Mouse (Mus musculus): Measurements from ENCODE around the gene Scgb1b30.
A peak's percentile ranks its signal among the peaks of the same experiment; 100 is the strongest.
"Not testable (repeated sequence)": the region's sequence is repeated elsewhere in the genome, so short reads cannot be mapped to it uniquely, and the experiment has no call there.

Scgb1b30 gene

DNA sequence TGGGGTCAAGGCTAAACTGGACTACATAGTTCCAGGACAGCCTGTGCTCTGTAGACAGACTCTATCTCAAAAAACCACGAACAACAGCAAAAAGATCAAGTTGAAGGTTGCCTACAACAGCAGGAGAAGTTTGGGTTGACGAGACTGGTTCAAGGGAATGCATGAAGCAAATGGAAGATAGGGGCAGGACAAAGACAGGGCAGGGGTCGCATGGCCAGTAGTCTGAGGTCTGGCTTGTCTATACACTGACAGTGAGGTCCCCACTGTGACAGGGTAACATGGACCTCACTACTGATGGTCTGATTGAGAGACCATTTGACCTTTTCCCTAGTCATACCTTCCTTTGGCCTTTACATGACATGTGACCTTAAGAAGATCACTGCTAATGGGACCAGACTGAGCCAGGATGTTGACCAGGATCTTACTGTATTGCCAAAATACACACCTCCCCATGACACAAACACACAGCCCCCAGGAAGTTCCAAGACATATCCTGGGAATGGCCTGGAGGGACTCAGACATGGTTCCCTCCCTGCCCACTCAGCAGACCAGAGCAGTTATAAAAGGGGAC is at the start of gene Scgb1b30:
Gene Scgb1b30, plus strand, starts transcription at position 521 of the 571 bp plus-strand sequence.
- no peak for DNase-seq

DNA sequence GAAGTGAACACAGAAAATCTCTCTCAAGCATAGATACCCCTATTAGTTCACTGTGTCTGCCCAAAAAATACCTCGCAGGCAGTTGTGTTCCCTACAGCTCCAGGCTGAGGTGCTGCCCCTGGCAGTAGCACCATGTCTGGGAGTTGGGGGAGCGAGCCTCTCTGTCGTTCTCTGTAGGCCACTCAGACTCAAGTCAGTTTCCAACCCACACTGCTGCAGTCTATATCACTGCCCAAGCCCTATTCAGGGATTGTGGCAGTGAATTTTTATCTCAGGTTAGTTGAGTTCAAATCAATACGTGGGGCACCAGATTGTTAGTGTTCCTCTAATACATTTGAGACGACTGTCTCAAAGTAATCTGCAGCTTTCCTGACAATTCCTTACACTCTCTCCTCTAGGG is 27.1 kb upstream of the Scgb1b30 start:
- DNase-seq: not testable (repeated sequence)

DNA sequence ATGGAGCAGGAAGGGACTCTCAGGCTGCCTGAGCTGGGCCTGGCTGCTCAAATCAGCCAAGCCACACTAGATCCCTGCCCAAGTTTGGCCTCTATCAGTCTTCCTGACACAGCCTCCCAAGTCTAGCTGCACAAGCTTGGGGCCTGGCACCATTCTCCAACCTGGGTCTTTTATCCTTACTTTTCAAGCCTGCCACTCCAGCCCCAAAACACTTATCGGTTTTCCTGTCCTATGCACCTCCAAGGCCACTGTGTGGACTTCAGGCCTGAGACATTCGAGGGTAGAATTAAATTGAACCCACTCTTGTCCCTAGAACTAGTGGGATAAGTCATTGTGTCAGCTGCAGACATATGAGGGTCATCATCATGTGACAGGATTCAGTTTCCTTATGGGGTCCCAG is 4.8 kb downstream of the Scgb1b30 start:
- no peak for DNase-seq

DNA sequence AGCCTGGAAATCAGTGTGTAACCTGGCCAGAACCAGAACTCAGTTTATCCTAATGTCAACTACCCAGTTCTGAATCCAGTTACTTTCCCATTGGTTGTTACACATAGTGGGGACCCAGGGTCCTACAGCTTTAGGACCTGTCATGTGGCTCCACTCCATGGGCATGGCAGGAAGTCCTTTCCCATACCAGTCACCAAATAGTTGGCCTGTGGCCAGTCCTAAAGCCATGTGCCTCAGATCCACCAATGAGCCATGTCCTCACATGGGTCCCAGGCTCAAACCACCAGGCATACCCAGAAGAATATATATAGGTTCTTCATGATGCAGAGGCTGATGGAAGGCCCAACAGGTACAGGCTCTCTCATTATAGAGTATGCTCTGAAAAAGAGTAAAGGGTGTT is 6.0 kb downstream of the Scgb1b30 start:
- no peak for DNase-seq

DNA sequence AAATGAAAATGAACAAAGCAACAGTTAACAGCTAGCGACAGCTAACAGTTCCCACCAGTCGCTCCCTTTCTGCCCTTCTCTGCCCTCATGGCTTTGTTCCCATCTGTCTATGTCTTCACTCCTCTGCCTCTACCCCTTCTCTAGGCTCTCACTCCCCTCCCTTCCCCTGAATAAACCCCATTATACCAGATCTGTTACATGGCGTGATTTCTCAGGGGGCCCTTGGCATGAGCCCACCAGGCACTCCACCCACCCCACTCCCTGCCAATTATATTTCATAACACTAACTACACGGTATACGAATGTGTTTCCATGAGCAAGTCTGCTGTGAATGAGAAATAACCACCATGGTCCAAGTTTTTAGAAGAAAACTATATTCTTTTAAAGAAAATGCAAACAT is 14.0 kb downstream of the Scgb1b30 start:
- no peak for DNase-seq

DNA sequence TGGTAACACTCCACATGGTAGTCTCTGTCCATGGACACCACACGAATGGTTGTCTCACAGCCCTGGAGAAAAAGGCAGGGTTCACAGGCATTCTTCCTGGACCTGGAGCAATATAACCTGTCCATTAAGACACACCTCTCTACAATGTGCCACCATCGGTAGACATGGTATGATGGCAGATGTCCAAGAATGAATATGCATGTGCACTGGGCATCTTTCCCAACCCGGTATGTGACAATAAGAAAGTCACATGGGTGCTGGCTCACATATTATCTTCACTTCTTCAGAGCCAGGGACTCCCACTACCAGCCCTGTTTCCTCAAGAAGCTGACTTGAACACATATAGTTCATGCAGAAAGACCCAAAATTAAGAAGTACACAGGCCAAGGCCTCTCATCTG is 21.4 kb downstream of the Scgb1b30 start:
- DNase-seq: no peak

DNA sequence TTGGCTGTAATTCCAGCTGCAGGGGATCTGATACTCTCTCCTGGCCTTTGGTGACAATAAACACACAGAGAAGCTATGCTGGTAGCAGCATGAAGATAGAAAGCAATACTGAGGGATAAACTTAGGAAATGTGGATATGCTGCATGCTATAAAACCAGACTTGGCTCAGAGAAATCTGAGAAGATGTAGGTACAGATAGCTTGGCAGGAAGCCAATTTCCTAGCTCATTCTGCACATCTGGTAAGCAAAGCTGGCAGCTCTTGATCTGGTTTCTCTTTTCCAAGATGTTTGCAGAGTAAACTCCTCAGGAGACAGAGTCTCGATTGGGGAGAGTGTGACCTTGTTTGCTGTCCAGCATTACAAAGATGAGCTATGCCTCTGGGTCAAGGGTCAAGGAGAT is 25.4 kb downstream of the Scgb1b30 start:
- not testable (repeated sequence) for DNase-seq

DNA sequence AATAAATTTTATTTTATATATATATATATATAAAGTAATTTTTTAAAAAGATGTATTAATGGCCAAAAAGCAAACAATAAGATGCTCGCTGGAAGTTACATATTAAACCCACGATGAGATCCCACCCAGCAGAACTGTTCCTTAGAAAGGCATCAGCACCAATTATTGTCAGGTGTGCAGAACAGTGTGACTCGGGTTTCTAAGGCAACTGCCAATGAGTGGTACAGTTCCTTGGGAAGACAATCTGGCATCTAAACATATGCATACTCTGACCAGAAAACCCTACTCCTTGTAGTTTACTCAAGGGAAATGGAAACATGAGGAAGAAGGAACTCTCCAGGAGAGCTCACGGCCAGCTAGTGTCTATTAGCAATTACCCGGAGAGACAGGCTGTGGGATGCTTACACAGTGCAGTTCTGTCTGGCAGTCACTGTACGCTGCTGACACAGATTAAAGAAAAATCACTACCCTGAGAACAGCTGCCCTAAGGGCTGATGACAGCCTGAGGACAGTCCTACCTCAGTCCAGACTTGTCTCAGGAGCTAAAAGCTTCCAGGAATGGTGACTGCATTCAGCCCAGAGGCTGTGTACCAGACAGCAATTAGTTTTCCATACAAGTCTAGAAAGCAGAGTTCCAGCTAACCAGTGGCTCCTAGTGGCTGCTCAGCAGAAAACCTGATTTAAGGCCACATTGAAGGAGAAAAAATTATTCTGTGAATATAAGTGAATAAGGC is 27.9 kb downstream of the Scgb1b30 start:
- DNase-seq: no peak

DNA sequence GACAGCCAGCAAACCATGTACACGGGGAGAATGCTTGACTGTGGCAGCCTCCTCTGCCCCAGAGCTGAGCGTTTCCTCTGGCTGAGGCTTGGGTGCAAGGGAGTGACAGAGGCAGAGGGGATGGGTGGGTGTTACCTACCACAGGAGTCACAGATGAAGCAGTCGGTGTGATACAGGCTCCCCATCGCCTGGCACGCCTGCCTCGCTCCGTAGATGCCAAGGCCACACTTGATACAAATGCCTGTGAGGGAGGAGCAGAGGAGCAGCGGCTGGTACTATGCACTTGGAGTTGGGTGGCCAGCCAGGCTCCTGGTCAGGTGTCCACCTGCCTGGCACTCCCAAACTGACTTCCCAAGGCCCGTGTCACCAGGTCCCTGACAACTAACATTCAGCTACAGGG is 30.1 kb downstream of the Scgb1b30 start:
- DNase-seq: no peak

DNA sequence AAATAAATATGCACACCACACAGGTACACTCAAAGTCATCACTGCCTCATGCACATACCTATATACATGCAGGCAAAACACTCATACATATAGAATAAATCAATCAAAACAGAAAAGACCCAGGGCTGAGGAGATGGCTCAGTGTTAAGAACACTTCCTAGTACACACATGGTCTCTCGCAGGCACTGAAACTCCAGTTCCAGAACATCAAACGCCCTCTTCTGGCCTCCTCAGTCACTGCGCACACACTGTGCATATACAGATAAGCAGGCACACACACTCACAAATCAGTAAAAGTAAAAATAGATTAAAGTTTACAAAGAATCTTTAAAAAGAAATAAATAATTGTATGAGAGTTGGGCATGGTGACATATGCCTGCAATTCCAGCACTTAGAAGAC is 31.1 kb downstream of the Scgb1b30 start:
- no peak for DNase-seq

DNA sequence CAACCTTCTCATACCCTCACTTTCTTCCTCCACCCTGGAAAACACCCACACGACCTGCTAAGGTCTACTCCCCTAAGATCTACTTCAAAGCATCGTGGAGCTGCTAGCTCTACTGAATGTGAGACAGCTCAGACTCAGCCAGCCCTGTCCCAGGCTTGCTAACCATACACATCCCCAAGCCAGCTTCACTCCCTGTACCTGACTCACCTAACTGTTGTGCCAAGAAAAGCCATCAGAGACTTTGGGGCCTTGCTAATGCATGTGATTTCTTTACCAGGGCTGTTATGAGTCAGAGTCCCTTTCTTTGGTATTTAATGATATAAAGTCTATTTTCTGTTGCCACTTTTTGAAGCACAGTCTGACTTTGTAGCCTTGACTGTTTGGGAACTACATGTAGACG is 35.9 kb downstream of the Scgb1b30 start:
- no peak for DNase-seq

DNA sequence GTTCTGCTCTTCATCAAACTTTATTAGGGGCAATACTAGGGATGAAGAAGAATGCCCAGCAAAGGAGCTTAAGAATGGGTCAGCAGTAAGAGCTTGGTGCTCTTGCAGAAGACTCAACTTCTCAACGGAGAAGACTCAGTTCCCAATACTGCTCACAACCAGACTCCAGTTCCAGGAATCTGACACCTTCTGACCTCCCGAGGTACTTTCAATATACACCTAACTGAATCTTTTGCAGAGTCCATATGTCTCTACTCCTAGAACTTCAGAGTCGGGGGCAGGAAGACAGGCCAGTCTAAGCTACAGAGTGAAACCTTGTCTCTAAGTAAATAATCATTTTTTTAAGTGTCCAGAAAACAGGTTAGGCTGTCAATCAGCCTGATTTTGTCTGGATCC is 36.7 kb downstream of the Scgb1b30 start:
- no peak for DNase-seq

DNA sequence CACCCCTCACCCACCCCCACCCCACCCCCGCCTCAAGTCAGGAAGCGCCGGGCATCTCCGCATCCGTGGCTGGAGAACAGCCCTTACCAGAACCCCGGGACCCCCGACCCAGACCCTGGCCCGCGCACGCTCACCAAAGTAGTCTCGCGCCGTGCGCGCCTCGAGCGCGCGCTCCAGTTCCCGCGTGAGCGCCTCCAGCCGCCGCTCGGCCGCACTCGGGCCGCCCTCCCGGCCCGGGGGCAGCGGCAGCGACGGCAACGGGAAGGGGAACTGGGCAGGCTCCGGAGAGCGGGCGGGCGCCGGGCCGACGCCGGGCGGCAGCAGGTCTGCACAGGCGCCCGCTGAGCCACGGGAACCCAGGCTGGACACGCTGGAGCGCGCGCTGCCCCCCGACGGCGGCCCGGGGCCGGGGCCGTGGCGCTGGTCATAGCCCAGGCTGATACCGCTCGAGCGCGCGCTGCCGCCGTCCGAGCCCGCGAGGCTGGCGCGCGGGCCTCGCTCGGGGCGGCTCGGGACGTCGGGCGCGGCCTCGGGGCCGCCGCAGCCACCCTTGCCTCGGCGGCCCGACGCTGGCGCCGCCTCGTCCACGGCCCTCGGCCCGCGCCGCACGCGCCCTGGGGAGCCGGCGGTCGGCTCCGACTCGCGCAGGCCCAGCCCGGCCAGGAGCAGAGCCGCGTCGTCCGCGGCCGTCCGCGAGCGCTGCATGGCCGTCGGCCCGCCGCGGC is 37.3 kb downstream of the Scgb1b30 start:
- DNase-seq: no peak

DNA sequence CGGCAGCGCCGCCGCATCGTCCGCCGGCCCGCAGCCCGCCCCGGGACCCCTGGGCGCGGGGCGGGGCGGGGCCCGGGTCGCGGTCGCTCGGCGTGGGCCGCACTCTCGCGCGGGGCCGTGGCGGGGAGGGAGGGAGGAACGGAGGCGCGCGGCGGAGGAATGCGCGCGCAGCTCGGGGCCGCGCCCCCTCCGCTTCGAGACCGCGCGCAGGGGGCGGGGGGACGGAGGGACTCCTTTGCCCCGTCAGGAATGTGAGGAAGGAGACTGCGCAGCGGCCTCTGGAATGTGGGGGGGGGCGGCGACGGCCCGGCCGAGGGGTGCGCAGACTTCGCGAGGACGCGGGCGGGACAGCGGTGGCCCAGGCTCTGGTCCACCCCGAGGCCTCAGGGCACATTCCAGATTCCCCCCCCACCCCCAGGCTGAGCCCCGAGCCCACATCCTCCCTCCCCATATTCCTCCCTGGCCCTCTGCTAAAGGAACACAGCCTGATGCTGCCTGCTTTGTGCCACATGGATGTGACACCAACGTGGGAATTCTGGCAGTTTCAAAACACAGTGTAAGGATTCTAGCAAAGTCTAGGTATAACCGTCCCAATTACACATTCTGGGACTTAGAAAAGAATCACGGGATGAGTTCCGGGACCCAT is 38.0 kb downstream of the Scgb1b30 start, which contains the start of gene Wtip:
Gene Wtip, minus strand, starts transcription at position 152 of the 646 bp plus-strand sequence.
- DNase-seq: peak; percentile 10

DNA sequence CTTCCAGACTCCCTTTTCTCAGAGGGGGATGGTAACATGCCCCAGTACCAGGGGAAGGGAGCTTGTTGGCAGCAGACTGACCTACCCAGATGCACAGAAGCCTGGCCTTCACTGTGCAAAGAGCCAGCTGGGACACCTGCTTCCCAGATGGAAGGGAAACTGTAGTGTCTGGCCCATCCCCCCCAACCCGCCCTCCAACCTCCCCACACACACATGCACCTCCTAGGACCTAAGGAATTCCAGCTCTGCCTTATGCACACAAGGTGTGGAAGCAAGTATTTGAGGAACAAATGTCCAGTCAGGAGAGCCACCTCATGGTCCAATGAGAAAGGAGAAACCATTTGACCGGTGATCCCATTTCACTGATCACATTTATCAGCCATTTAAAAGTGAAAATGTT is 39.1 kb downstream of the Scgb1b30 start:
- DNase-seq: no peak

DNA sequence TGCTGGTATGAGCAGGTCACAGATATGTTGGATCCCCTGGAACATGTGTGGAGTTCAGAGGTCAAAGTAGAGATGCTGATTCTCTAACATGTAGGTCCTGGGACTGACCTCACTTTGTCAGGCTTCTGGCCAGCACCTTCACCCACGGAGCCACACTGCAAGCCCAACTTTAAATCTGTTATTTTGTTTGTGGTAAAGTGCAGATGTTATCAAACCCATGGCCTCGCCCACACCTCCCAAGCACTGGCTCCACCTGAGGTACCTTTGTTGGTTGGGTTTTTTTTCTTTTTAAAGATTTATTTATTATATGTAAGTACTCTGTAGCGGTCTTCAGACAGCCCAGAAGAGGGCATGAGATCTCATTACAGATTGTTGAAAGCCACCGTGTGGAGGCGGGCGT is 44.3 kb downstream of the Scgb1b30 start:
- no peak for DNase-seq

DNA sequence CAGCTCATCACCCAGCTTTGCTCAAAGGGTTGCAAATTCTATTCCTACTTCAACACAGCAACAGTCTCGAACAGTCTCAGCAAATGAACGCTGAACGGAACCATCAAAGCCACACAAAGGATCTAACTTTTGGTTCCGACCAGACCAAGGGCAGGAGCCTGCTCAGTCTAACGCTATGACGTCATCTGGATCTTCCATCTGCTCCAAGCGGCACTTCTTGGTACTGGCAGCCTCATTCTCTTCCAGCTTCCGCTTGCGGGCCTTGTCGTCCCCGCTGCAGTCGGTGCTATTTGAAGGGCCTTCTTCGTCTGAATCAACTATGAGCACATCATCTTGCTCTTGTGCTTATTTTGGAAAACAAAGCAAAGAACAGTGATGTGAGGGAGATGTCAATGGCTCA is 45.9 kb downstream of the Scgb1b30 start:
- DNase-seq: no peak

DNA sequence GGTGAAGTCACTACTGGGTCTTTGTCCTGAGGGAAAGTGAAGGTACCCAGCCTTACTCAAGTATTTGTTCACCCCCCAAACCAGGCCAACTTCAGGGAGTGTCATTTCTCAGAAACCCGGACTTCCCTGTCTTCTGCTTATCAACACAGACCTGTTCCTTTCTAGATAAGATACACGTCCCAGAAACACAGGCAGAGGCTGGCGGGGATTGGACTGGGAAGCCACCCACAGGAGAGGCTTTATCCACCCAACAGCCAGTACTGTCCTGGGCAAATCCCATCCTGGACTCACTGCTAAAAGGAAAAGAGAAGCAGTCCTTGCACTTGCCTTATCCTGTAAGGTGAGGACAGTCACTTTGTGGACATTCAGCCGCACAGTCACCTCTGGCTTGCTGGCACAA is 52.0 kb downstream of the Scgb1b30 start:
- no peak for DNase-seq
